Mouse (Mus musculus): ENCODE measurements around the gene Psd4. TPM values are rescaled to one million over a fixed set of nuclear protein-coding genes. Genes with fewer than 3 reads are reported as not detected.
A peak's percentile ranks its signal among the peaks of the same experiment; 100 is the strongest.

Gene Psd4
- polyA plus RNA-seq, 1 experiment = 3.6 TPM

DNA sequence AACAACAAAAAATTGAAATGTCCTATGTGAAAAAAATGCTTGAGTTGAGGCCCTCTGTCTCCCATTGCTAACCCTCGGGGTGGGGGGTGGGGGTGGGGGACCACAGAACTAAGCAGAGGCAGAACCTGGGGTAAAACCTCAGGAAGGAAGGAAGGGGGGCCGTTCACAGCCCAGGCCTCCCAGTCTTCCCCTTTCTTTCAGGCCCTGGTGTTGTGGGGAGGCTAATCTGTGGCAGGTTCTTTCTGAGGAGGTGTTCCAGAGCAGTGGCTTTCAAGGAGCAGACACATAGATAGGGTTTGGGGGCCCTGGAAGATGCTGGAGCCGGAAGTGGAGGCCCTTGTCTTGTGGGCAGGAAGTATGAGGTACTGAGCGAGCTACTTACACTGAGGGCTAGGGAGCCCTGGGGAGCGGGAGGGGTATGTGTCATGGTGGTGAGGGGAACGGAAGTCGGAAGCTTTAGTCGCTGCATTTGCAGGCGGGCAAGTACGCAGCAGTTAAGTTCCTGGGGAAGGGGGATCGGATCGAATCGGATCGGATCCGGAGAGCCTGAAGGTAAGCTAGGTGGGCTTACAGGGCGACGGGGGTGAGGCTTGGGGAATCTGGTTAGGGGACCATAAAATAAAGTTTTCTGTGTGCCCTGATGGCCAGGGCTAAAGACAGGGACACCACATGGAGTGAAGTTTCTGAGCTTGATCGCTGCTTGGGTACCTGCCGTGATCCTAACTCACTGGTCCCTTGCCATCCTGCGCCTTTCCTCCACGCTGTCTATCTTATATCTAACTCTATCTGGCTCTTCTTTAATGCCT, 19.0 kb downstream of the Psd4 start:
- 0 out of 2 replicates have a peak overlapping the region, but pooled peaks have one; percentile 3 for H3K4me3 ChIP-seq (ENCODE audit: insufficient read depth, low read depth, low read length)
- no peak overlapping the region for H3K27ac ChIP-seq (ENCODE audit: insufficient read depth, low read depth, low read length)
- no peak for DNase-seq
- TF ChIP-seq CTCF (conservative IDR thresholded peaks at IDR 0.05; ENCODE audit: insufficient read depth, insufficient read length, low read depth, low read length) (no peak), POLR2A (IDR thresholded peaks at IDR 0.05; ENCODE audit: low read depth, low read length) (no peak)
- no peaks in the 10 kb centered on the region for H3K4me1 ChIP-seq (ENCODE audit: control insufficient read depth, insufficient read depth, low read length)
- H3K27me3 ChIP-seq (replicated peaks; ENCODE audit: control insufficient read depth, insufficient read depth, low read length) = no peaks in the 10 kb centered on the region
- 87% methylated on average over 21 of the region's 21 CpGs for WGBS
- H3K36me3 ChIP-seq (ENCODE audit: control insufficient read depth, insufficient read depth, low read length) = no peaks in the 10 kb centered on the region

DNA sequence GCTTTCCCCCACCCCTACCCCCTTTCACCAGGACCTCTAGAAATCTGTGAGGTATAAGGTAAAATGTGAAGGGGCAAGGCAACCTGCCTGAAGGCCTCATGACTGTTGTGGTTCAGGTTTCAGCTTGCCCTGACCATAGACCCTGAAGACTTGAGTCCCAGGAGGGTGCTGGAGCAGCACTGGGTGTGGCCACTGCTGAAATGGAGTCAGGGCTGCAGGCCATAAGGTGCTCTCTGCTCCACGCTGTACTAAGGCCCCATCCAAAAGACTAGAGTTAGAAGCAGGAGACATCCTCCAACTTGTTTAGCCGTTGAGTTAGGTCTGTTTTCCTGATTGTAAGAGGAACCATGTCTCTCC, 19.6 kb downstream of the Psd4 start:
- TF ChIP-seq CTCF (conservative IDR thresholded peaks at IDR 0.05; ENCODE audit: insufficient read depth, insufficient read length, low read depth, low read length) (no peak), POLR2A (IDR thresholded peaks at IDR 0.05; ENCODE audit: low read depth, low read length) (no peak)
- no peak overlapping the region; the same call in 1 of the 2 replicates for H3K4me3 ChIP-seq (ENCODE audit: insufficient read depth, low read depth, low read length)
- no peak for DNase-seq
- H3K27me3 ChIP-seq (replicated peaks; ENCODE audit: control insufficient read depth, insufficient read depth, low read length) = no peaks in the 10 kb centered on the region
- no peak overlapping the region for H3K27ac ChIP-seq (ENCODE audit: insufficient read depth, low read depth, low read length)
- no peaks in the 10 kb centered on the region for H3K36me3 ChIP-seq (ENCODE audit: control insufficient read depth, insufficient read depth, low read length)
- WGBS = 87% methylated on average over 2 of the region's 2 CpGs
- H3K4me1 ChIP-seq (ENCODE audit: control insufficient read depth, insufficient read depth, low read length) = no peaks in the 10 kb centered on the region

DNA sequence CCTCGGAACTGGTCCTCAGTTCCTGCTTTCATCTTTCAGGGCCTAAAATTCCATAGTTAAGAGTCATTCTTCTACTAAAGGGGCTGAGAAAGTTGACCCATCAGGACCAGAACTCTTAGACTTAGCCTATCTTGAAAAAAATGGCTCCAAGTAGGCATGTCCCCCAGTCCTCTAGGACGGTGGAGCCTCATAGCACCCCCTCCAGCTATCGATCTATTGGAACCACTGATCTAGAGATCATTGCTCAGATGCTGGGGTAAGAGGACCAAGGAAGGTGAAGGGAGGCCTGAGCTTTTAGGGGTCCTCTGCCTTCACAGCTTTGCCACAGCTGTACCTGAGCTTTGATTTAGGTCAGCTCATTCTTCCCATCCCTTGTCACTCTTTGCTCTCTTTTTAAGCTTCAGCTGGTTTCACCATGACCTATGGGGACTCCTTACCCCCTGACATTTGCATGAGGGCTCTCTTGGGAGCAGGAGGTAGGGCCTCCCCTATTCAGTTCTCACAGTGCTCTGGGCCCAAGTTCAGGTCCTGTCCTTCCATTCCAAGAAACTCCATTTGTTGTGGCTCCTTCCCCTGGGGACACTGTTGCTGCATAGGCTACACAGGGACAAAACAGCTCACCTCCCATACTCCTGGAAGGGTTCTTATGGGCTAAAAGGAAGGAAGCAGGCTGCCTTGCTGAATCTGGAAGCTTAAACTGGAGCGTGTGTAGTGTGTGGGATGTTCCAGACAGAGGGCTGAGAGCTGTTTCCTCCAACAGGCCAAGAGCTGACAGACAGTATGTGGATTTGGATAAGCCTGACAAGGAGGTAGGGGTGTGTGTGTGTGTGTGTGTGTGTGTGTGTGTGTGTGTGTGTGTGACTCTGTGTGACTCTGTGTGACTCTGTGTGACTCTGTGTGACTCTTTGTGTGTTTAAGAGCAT, 20.2 kb downstream of the Psd4 start:
- H3K4me3 ChIP-seq (ENCODE audit: insufficient read depth, low read depth, low read length) = no peak overlapping the region

DNA sequence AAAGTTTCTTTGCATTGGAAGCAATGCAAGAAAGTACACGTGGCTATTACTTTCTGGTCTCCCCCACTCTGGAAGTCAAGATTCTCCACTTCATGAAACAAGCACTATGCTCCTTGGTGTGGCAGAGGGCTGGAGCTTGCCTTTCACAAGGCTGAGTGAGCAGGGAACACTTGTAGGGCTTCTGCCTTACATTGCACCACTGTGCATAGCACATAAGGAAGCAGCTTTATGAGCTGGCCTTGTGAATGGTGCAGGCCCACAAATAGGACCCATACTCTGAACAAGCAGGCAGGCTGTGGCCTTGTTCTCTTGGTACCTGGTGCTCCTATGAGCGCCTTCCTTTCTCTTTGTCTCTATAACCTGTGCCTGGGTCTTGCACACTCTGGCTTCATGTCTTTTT, 25.9 kb downstream of the Psd4 start:
- 79% methylated on average over 2 of the region's 2 CpGs for WGBS

More for the DNA sequence above, 20.2 kb downstream of the Psd4 start:
- no peak overlapping the region for H3K27ac ChIP-seq (ENCODE audit: insufficient read depth, low read depth, low read length)
- DNase-seq = no peak
- H3K27me3 ChIP-seq (replicated peaks; ENCODE audit: control insufficient read depth, insufficient read depth, low read length) = no peaks in the 10 kb centered on the region
- H3K4me1 ChIP-seq (ENCODE audit: control insufficient read depth, insufficient read depth, low read length) = no peaks in the 10 kb centered on the region
- H3K36me3 ChIP-seq (ENCODE audit: control insufficient read depth, insufficient read depth, low read length) = no peaks in the 10 kb centered on the region
- whole genome bisulfite sequencing = 84% methylated on average over 4 of the region's 4 CpGs
- TF ChIP-seq CTCF (conservative IDR thresholded peaks at IDR 0.05; ENCODE audit: insufficient read depth, insufficient read length, low read depth, low read length) (no peak), POLR2A (IDR thresholded peaks at IDR 0.05; ENCODE audit: low read depth, low read length) (no peak)

DNA sequence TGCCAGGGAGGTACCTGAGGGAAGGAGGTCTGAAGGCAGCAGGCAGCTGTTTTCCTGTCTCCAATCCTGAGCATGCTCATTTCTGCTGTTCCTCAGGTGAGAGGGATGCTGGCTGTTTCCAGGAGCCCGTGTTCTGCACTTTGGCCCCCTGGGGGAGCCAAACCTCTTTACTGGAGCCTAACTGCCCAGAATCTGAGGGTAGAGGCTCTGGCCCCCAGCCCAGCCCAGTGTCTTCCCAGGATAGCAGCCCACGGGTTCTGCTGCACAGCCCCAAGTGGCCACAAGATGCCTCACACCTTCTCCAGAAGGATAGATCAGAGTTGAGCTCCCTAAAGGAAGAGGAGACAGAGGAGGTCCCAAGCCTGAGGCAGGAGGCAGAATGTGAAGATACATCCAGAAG, 29.7 kb downstream of the Psd4 start:
- Histone ChIP-seq H3K4me3 (ENCODE audit: insufficient read depth, low read depth, low read length) (no peak overlapping the region), H3K4me1 (ENCODE audit: control insufficient read depth, insufficient read depth, low read length) (no peaks in the 10 kb centered on the region), H3K36me3 (ENCODE audit: control insufficient read depth, insufficient read depth, low read length) (no peaks in the 10 kb centered on the region), H3K27me3 (replicated peaks; ENCODE audit: control insufficient read depth, insufficient read depth, low read length) (no peaks in the 10 kb centered on the region), H3K27ac (ENCODE audit: insufficient read depth, low read depth, low read length) (no peak overlapping the region)
- WGBS = 16% methylated on average over 2 of the region's 2 CpGs
- TF ChIP-seq CTCF (conservative IDR thresholded peaks at IDR 0.05; ENCODE audit: insufficient read depth, insufficient read length, low read depth, low read length) (no peak), POLR2A (IDR thresholded peaks at IDR 0.05; ENCODE audit: low read depth, low read length) (no peak)
- no peak for DNase-seq

More for the DNA sequence above, 25.9 kb downstream of the Psd4 start:
- no peak for TF ChIP-seq CTCF (conservative IDR thresholded peaks at IDR 0.05; ENCODE audit: insufficient read depth, insufficient read length, low read depth, low read length)
- no peak for TF ChIP-seq POLR2A (IDR thresholded peaks at IDR 0.05; ENCODE audit: low read depth, low read length)
- no peaks in the 10 kb centered on the region for H3K36me3 ChIP-seq (ENCODE audit: control insufficient read depth, insufficient read depth, low read length)
- no peak overlapping the region for H3K4me3 ChIP-seq (ENCODE audit: insufficient read depth, low read depth, low read length)
- no peak overlapping the region for H3K27ac ChIP-seq (ENCODE audit: insufficient read depth, low read depth, low read length)
- no peak for DNase-seq
- no peaks in the 10 kb centered on the region for H3K4me1 ChIP-seq (ENCODE audit: control insufficient read depth, insufficient read depth, low read length)
- H3K27me3 ChIP-seq (replicated peaks; ENCODE audit: control insufficient read depth, insufficient read depth, low read length) = no peaks in the 10 kb centered on the region

DNA sequence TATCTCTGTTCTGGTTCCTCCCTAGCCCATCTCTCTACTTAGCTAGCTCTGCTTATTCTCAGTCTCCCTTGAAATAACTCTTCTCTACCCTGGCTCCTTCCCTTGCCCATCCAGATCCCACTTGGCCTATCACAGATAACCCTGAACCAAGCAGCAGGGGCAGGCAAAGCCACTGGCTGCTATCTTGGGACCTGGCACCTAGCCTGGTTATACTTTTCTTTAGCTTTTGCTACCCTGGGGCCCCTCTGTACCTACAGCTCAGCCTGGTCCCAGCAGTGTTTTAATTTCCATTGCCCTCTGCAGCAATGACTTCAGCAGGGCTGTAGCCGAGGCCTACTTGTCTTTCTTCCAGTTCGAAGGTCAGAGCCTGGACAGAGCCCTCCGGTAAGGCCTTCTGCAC, 33.3 kb downstream of the Psd4 start:
- Histone ChIP-seq H3K27me3 (replicated peaks; ENCODE audit: control insufficient read depth, insufficient read depth, low read length) (no peaks in the 10 kb centered on the region), H3K27ac (ENCODE audit: insufficient read depth, low read depth, low read length) (no peak overlapping the region), H3K36me3 (ENCODE audit: control insufficient read depth, insufficient read depth, low read length) (no peaks in the 10 kb centered on the region), H3K4me3 (ENCODE audit: insufficient read depth, low read depth, low read length) (no peak overlapping the region), H3K4me1 (ENCODE audit: control insufficient read depth, insufficient read depth, low read length) (no peaks in the 10 kb centered on the region)
- WGBS = 62% methylated on average over 3 of the region's 3 CpGs
- no peak for DNase-seq
- TF ChIP-seq CTCF (conservative IDR thresholded peaks at IDR 0.05; ENCODE audit: insufficient read depth, insufficient read length, low read depth, low read length) (no peak), POLR2A (IDR thresholded peaks at IDR 0.05; ENCODE audit: low read depth, low read length) (no peak)

Data from kidney, adult 2 months (tissue).